Mouse (Mus musculus): ENCODE data around the gene Angptl2.

Angptl2 gene

DNA sequence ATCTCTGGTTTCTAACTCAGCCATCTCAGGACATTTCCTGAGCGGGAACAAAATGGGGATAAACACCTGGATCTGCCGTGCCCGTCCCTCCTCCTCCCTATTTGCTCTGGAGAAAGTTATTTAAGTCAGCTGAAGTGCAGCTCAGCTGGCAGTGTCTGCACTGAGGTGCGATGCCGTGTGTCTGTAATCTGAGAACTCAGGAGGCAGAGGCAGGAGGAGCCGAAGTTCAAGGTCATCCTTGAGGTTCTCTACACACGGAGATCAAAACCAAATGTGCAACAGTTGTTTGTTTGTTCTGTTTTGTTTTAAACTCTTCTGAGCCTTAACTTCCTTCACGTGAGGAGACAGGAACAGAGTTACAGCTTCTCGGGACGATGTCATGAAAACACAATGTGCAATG is 14.8 kb downstream of the Angptl2 start:
- DNase-seq (ENCODE audit: low spot score): no peak

DNA sequence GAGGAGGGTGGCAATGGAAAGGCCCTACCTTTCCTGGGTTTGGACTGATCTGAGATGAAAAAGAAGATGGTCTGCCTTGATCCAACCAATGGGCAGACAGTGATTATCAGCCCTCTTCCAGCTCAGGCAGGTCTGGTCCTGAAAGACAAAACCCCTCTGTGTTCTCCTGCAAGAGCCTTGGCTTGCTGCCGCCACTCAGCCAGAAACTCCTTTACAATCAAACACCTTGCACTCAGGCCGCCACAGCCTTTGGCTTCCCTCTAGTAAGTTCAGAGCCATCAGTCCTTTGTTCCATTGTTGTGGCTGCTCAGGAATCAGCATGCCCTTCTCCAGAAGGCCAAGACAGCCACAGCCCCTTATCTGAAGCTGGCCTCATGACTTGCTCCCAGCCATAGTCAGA is 15.9 kb downstream of the Angptl2 start:
- no peak for DNase-seq (ENCODE audit: low spot score)

GRCm38 (mm10) chr2:33232782-33233570 is 17.1 kb downstream of the Angptl2 start:
- no peak for DNase-seq (ENCODE audit: low spot score)

DNA sequence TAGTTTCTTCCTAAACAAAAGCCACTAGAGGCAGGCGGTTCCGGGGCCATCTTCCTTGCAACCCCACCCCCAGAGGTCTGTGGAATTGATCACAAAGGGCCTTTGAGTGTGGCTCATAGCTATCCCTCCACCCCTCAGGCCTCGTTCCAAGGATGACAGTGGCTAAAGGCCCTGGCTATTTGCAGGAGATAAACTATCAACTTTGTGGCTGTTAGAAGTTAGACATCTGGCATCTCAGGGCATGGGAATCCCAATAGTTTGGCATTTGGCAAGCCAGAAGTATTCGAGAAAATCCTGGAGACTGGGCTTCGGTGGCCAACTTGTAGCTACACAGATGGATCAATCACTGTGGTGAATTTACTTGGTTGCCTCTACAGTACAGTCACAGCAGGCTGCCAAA is 18.0 kb downstream of the Angptl2 start:
- no peak for DNase-seq (ENCODE audit: low spot score)

DNA sequence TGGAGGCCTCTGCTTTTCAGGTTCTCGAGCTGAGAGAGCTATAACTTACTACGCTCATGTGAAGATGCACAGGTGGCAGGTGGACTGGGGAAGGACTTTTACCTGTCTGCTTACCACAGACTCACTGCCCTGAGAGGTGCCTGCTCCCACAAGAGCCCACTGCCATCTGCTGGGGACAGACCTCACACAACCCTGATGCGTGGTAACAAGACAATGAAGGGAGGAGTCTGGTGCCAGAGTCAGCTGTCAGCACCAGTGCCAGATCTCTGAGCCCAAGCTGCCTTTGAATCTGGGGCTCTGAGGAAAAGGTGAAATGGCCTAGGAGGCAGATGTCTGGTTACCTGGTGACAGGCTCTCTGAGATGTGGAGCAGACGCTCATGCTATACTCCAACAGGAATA is 19.0 kb downstream of the Angptl2 start:
- DNase-seq (ENCODE audit: low spot score): no peak

- no peak for DNase-seq (ENCODE audit: low spot score)
Measured at GRCm38 (mm10) chr2:33237581-33237980, 21.7 kb downstream of the Angptl2 start.

DNA sequence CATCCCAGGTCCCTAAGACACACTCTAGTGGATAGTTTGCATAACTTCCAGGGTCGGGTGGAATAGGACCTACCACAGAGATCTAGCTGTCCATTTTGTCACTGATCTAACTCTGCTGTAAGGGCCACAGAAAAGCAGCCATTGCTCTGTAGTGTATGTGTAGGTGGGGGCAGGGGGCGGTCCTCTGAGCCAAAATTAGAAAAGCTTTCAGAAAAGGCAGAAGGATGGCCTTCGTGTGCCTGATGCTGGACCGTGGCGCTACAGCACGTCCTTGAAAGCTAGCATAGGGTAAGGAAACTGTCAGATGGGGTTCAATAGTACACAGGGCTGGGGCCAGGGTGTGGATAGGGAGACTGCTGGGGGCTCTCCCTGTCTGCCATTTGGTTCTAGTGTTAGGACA is 29.0 kb downstream of the Angptl2 start:
- DNase-seq (ENCODE audit: low spot score): no peak

GRCm38 (mm10) chr2:33245350-33245749 is 29.5 kb downstream of the Angptl2 start:
- DNase-seq (ENCODE audit: low spot score): no peak

DNA sequence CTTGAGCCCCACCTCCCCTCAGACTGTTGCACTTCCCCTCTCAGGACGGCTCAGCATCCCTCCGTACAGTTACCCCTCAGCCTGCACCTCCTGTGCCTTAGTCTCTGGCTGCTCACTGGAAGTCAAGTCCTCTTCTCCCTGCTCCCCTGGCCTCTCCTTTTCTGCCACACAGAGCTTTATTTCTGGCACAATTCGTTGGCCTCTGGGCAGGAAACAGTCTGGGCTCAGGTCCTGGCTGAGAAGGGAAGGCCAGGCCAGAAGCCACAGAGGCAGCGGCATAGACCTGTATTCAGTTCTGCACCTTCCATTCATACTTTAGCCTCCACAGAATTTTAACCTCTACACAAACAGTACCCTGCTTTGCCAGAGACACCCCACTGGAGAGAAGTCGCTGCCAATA is 31.0 kb downstream of the Angptl2 start:
- no peak for DNase-seq (ENCODE audit: low spot score)

DNA sequence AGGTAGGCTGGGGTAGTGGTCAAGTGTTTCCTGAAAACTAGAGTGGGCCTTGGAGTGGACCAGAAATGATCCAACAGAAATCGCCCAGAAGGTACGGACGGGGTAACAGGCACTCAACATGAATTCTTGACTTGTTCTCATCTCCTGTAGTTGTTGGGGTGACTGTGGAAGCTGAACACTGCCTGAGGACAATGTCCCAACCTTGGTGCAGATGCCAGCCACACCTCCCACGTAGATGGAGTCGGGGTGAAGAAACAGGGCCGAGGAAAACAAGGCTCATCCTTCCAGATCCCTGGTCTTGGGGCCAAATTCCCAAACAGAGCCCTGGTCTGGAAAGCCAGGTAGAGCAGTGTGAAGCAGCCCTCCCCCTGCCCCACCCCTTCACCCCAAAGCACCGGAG is 32.7 kb downstream of the Angptl2 start:
- DNase-seq (ENCODE audit: low spot score): no peak

DNA sequence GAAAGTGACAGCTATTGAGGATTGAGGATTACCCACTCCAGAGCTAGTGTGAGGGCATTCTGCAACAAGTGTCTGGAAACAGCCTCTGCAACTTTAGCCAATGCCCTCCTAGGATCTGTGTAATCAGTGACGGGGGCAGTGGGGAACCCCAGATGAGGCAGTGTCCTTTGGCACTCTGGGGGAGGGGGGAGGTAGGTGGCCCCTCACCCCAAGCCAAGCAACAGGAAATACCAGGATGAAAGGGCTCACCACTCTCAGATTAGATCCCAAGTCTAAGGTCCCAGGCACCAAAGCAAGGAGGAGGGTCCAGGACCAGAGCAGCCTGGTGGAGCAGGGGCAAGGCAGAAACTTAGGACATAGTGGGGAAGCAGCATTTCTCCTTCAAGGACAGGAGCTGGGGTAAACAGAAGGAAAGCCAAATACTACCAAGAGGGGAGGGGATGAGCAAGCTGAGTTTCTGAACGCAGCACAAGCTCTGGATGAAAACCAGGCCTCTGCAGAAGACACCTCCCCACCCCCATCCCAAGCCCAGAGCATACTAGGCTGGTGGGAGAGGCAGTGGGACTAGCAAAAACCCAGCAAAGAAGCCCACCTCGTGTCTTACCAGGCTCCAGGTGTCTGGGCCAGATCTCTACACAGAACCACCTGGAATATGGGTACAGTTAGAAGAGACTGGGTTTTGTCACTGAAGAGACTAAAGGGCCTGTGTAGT is 34.2 kb downstream of the Angptl2 start:
- no peak for DNase-seq (ENCODE audit: low spot score)

- no peak for DNase-seq (ENCODE audit: low spot score)
Measured at GRCm38 (mm10) chr2:33252751-33253150, 36.9 kb downstream of the Angptl2 start.

DNA sequence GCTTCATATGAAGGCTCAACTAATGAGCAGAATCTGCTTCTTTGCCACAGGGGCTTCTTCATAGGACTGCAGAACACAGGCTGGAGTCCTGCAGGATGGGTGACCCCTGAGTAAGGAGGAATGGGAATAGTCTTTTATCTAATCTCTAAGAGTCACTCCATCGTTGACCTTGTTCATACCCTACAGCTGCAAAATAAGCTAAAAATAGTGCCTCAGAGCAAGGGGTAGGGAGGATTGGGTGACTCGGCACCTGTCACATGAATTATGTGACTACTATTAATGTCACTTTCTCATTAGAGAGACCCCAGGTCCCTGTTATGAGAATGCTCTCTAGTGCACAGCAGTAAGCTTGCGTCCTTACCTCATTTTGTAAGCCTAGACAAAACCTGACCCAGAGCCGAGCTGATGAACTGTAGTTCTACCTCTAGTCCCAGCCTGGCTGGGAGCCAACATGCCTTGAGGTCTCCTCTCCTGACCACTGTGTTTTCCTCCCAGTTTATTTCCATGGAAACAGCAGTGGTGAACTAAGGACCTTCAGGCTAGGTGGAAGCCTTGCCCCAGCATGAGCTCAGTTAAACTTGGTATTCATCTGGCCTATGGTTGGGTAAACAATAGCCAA is 37.8 kb downstream of the Angptl2 start:
- DNase-seq (ENCODE audit: low spot score): no peak

DNA sequence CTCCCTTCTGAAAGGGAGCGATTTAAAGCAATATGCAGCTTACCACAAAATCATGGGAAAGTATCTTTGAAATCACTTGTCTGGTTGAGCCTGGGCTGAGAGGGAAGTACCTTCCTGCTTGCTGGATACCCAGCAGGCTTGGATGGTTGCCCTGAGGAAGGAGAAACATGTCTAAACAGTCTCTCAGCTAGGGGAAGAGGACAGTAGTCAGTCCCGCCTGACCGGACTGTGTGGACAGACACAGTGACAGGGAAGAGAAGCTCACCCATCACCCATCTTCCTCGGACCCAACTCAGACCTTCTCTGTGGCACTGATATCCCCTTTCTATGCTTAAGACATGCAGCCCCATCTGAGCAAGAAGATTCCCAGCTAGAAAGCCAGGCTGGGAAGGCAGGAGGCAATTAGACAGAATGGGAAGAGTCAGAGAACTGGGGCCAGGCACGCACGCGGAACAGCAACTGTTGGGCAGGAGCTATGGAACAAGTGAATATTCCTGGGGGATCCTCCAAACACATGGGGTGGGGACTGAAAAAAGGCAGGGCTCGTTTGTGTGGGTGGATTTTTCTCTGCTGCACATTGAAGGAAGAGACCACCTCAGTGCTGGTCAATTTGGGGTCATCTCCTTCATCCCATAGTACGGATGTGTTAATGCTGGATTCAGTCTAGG is 38.6 kb downstream of the Angptl2 start:
- DNase-seq (ENCODE audit: low spot score): no peak

DNA sequence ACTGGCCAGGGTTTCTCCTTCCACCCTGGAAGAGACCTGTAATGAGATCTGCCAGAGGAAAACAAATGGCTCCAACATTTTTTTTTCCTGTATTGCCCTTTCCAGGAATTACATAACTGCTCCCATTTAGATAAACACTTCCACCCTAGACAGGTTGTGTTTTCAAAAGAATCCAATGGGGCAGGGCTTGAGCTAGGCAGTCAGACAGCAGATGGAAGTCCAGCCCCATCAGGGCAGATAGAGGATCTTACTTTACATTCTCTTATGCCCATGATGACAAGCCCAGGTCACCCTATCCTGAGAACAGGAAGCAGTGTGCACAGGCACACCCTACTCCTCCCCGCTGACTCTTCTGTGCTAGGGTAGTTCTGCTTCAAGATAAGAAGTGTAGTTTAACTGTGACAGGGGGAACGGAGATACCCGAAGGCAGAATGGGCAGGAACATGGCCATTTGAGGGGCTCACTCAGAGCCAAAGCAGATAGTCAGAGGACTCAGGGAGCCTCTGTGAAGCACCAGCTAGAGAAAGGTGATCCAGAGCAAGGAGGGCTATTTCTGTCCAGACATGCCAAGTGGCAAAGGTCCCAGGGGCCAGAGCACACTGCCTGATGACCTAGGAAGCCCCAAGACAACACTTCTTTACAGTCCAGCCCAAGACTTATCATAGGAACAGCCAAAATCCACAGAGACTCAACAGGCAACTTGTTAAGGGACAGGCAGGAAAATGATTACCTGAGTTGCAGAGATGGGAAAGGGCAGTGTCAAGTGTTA is 41.1 kb downstream of the Angptl2 start:
- DNase-seq (ENCODE audit: low spot score): no peak

DNA sequence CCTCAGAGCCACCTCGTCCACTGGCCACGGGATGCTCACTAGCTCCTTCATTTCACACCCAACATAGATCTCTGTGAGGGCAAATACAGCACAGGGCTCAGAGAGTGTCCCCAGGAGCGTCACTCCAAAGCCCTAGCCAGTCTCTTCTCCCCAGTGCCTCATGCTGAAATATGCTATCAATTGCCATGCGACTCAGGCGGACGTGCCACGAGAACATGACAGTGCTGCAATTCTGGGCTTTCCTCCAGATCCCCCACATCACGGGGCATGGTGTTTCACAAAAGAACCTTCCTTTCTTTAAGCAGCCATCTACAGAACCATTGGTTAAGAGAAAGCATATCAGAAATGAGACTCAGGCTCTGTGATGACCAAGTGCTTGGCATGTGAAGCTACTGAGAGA is 44.9 kb downstream of the Angptl2 start:
- no peak for DNase-seq (ENCODE audit: low spot score)

DNA sequence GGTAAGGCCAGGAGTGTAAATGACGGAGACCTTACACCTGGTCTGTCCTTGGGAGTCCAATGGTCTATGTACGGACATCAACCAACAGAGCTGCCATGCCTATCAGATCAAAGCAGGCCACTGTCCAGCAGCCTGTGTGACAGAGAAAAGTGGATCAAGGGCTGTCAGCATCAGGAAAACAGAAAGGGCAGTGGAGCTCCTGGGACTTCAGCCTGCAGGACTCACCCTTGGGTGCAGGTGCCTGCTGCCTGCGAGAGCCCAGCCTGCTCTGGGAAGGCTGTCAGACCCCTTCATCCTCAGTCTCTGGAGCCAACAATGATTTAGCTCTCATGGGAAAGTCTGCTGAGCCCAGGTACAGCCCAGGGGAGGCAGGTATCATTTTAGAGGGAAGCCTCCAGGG is 45.6 kb downstream of the Angptl2 start:
- DNase-seq (ENCODE audit: low spot score): no peak

DNA sequence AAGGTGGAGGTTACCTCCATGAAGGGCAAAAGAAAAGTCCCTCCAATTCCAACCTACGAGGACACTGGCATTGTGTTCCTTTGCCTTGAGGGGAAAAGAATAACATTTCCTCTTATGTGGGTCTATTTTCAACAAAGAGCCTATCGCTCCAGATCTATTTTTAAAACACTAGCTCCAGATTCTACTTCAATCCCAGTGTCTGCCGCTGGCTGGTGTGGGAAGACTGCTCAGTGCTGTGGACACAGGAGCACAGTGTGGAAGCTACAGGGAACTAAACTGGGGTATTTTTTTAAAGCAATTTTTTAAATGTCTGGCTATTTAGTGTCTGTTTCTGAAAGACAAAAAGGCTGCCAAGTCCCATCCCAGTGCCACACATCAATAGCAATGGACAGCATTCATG is 49.9 kb downstream of the Angptl2 start:
- no peak for DNase-seq (ENCODE audit: low spot score)

- DNase-seq (ENCODE audit: low spot score): no peak
Measured at GRCm38 (mm10) chr2:33267075-33267474, 51.2 kb downstream of the Angptl2 start.

- DNase-seq (ENCODE audit: low spot score): no peak
Measured at GRCm38 (mm10) chr2:33268384-33269131, 52.7 kb downstream of the Angptl2 start.

DNA sequence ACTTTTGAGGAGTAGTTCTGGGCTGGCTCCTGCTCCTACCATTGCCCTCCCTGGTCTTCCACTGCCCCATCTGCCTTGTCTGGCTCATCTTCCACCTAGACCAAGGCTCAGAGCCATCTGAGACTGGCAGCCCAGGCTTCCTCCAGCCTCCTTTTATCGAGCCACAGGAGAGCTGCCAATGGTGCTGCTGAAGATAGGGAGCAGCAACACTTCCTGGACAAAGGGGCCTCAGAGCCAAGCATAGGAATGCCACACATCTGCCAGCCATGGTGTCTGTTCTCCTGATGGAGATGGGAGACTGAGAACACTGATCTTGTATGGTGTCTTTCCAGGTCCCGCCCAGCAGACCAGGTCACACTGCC is 53.2 kb downstream of the Angptl2 start:
- no peak for DNase-seq (ENCODE audit: low spot score)
